Mouse (Mus musculus) kidney, embryonic 14.5 days (tissue): ENCODE results near the gene Tll1. TPM values are rescaled to one million over a fixed set of nuclear protein-coding genes. Genes with fewer than 3 reads are reported as not detected.
A peak's percentile ranks its signal among the peaks of the same experiment; 100 is the strongest.
"Not testable (repeated sequence)": the region's sequence is repeated elsewhere in the genome, so short reads cannot be mapped to it uniquely, and the experiment has no call there.

Experiments
- ATAC-seq: fragments of 200-750 bp; cut with Nextera tagmentation; 2 replicates; pipeline ENCODE4 v1.8.0; 2017; ENCODE audit warnings: moderate number of reproducible peaks, mild to moderate bottlenecking, moderate TSS enrichment, moderate library complexity; ENCODE audit not compliant: low FRiP score, low TSS enrichment
- H3K27ac ChIP-seq: fragments of 300-500 bp; sonication (generic); 2 replicates; pipeline ENCODE4 v1.5.1; 2014; ENCODE audit warnings: low read depth, mild to moderate bottlenecking, low read length, moderate library complexity, mixed read lengths
- H3K27me3 ChIP-seq: fragments of 300-500 bp; sonication (generic); 2 replicates; pipeline ENCODE4 v1.6.1; 2014; ENCODE audit warnings: mild to moderate bottlenecking, low read length; ENCODE audit not compliant: control insufficient read depth, insufficient read depth
- H3K36me3 ChIP-seq: fragments of 300-500 bp; sonication (generic); 2 replicates; pipeline ENCODE4 v1.6.1; 2014; ENCODE audit warnings: low read length, mixed read lengths; ENCODE audit not compliant: control insufficient read depth, insufficient read depth
- H3K4me1 ChIP-seq: fragments of 300-500 bp; sonication (generic); 2 replicates; pipeline ENCODE4 v1.6.1; 2014; ENCODE audit warnings: low read length, mixed read lengths; ENCODE audit not compliant: control insufficient read depth, insufficient read depth
- H3K4me2 ChIP-seq: fragments of 300-500 bp; sonication (generic); replicated peaks from 2 replicates; pipeline ENCODE4 v1.6.1; 2014; ENCODE audit warnings: low read depth, mild to moderate bottlenecking, low read length
- H3K4me3 ChIP-seq: fragments of 300-500 bp; sonication (generic); 2 replicates; pipeline ENCODE4 v1.5.1; 2014; ENCODE audit warnings: mild to moderate bottlenecking, low read length
- H3K9ac ChIP-seq: fragments of 300-500 bp; sonication (generic); 2 replicates; pipeline ENCODE4 v1.6.1; 2014; ENCODE audit warnings: low read depth, mild to moderate bottlenecking, low read length, moderate library complexity
- H3K9me3 ChIP-seq: fragments of 300-500 bp; sonication (generic); 2 replicates; pipeline ENCODE4 v1.6.1; 2016; ENCODE audit warnings: low read length; ENCODE audit not compliant: control insufficient read depth
- WGBS: fragments of 180-500 bp; shearing (Covaris S2); extraction: QIAGEN DNeasy Blood & Tissue Kit; methylation state at CpG from one replicate; pipeline ENCODE4 v1.1.7; 2014; 5-methylcytosine and 5-hydroxymethylcytosine counted together
- polyA plus RNA-seq: library from polyadenylated mRNA; unstranded; fragments of >200 nt; fragmentation: Nextera tagmentation; extraction: Ambion mirVana; gene quantifications from 2 replicates; pipeline ENCODE4 v1.2.1, GENCODE M21; 2014

The Tll1 gene
- polyA plus RNA-seq, 1 experiment from 2014 or later, result 0.50 TPM

DNA sequence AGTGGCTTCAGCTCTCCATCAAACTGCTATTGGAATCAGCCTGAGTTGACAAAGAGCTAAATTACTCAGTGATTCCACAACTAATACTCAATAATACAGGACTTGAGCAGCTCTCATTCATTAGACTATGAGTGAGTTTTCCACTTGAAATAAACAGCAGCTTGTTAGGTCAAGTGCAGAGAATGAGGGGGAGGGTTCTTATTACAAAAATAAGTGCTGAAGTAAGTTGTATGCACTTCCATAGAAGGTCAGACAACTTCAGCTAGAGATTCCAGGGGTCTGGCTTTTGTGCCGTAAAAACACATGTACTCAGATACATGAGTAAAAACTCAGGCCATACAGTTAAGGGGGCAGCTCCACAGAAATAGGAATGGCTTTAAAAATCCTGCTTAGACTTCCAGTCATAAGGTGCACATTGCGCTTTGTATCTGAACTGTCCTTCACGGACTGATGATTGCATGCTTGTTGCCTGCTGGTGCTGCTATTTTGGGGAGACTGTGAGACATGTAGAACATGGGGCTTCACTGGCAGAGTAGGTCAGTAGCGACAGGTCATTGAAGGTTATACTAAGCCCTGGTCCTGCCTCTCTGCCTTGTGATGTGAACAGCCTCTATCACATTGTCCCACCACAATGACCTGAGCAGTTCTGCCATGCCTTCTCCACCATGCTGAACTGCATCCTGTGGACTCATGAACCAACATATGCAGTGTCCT is 175.2 kb downstream of the Tll1 start:
- Histone ChIP-seq H3K4me3 (no peak overlapping the region), H3K9ac (no peak overlapping the region), H3K27me3 (no peaks in the 10 kb centered on the region), H3K36me3 (no peaks in the 10 kb centered on the region), H3K27ac (no peak overlapping the region), H3K4me1 (no peaks in the 10 kb centered on the region), H3K4me2 (no peak overlapping the region), H3K9me3 (no peaks in the 10 kb centered on the region)
- ATAC-seq, result no peak
- WGBS, result 87% methylated on average over 4 of the region's 4 CpGs

DNA sequence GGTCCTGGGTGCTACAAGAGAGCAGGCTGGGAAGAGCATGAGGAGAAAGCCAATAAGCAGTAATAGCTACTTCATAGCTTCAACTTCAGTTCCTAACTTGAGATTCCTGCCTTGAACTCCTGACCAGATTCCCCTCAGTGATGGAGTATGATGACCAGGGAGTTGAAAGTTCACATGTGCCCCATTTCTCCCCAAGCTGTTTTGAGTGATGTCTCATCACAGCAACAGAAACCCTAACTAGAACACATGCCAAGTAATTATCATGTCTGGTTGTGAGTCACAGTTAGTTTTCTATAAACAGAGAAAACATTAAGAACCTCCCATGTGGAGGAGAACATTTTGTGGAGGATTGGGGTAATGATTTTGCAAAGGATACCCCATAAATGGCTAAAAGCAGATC is 176.0 kb downstream of the Tll1 start:
- Histone ChIP-seq H3K9ac (no peak overlapping the region), H3K27me3 (no peaks in the 10 kb centered on the region), H3K4me1 (no peaks in the 10 kb centered on the region), H3K36me3 (no peaks in the 10 kb centered on the region), H3K4me2 (no peak overlapping the region), H3K4me3 (no peak overlapping the region), H3K9me3 (no peaks in the 10 kb centered on the region), H3K27ac (no peak overlapping the region)
- no peak for ATAC-seq

DNA sequence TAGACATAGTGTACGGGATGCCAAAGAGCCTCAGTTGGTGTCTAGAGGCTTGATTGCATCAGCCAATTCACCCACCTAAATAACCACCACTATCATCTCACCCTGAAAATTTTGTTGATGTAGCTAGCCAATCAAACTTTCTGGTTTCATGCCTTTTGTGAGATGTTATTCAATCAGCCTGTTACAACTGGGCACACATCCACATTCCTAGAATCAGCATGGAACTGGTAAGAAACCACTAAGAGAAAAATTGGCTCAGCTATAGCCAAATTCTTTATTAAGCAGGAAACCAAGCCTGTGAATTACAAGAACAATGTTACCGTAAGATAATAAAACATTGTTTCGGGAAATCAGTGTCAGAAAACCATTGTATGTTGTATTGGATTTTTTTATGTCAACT is 176.5 kb downstream of the Tll1 start:
- no peaks in the 10 kb centered on the region for H3K36me3 ChIP-seq
- no peaks in the 10 kb centered on the region for H3K9me3 ChIP-seq
- no peaks in the 10 kb centered on the region for H3K27me3 ChIP-seq
- H3K27ac ChIP-seq, result no peak overlapping the region
- WGBS, result 87% methylated on average over 3 of the region's 3 CpGs
- no peaks in the 10 kb centered on the region for H3K4me1 ChIP-seq
- H3K4me2 ChIP-seq, result no peak overlapping the region
- no peak overlapping the region for H3K4me3 ChIP-seq
- ATAC-seq, result no peak
- no peak overlapping the region for H3K9ac ChIP-seq

DNA sequence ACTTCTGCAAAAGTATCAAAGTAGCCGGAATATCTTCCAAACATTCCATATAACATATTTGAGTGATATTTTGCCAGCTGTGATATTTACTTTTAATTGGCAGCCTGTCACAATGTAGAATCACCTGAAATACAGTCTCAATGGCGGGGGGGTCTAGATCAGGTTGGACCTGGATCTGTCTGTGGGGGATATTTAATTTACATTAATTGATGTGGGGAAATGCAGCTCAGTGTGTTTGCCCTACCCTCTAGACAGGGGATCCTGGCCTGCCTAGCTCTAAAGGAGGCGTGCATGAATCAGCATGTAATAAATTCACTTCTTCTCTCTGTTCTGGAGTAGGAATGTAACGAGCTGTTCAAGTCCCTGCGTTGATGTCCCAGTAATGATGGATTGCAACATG is 181.7 kb downstream of the Tll1 start:
- no peaks in the 10 kb centered on the region for H3K27me3 ChIP-seq
- no peak overlapping the region for H3K4me3 ChIP-seq
- no peaks in the 10 kb centered on the region for H3K36me3 ChIP-seq
- no peaks in the 10 kb centered on the region for H3K4me1 ChIP-seq
- H3K4me2 ChIP-seq, result no peak overlapping the region
- H3K9me3 ChIP-seq, result no peaks in the 10 kb centered on the region
- no peak for ATAC-seq
- 70% methylated on average over 5 of the region's 5 CpGs for WGBS
- H3K27ac ChIP-seq, result no peak overlapping the region
- H3K9ac ChIP-seq, result no peak overlapping the region

DNA sequence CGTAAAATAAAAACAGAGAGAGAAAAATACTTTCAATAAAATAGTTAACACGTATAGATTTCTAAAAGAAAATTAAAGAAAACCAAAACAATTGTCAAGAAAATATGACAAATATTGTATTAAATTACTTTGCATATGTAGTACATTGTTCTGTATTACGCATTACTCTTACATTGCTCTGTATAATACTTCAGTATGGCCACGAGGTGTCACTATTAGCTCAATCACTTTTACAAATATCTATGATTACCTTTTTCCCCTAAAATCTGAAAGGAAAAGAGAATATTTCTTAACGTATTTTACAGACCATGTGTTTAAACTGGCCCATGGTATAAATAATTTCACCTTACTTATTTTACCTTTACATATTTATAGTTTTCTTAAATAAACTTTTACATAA is 182.5 kb downstream of the Tll1 start:
- no peak for ATAC-seq
- H3K4me3 ChIP-seq, result no peak overlapping the region
- WGBS, result 33% methylated on average over 5 of the region's 5 CpGs
- no peaks in the 10 kb centered on the region for H3K4me1 ChIP-seq
- H3K9me3 ChIP-seq, result no peaks in the 10 kb centered on the region
- H3K9ac ChIP-seq, result no peak overlapping the region
- H3K27ac ChIP-seq, result no peak overlapping the region
- no peaks in the 10 kb centered on the region for H3K27me3 ChIP-seq
- no peaks in the 10 kb centered on the region for H3K36me3 ChIP-seq
- no peak overlapping the region for H3K4me2 ChIP-seq

DNA sequence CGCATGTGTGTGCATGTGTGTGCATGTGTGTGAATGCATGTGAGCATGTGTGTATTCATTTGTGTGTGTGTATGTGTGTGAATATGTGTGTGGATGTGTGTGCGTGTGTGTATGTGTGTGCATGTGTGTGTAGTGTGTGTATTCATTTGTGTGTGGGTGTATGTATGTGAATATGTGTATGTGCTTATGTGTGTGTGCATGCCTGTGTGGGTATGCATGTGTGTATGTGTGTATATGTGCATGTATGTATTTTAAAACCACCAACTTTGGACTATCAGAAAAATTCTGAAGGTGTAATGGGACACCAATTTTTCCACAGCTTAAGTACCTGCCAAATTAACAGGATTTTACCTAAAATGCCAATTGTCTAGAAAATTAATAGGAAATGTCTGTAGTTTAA is 183.0 kb downstream of the Tll1 start:
- ATAC-seq, result no peak
- Histone ChIP-seq H3K36me3 (no peaks in the 10 kb centered on the region), H3K9ac (no peak overlapping the region), H3K27ac (no peak overlapping the region), H3K9me3 (no peaks in the 10 kb centered on the region), H3K4me2 (no peak overlapping the region), H3K4me3 (no peak overlapping the region), H3K27me3 (no peaks in the 10 kb centered on the region), H3K4me1 (no peaks in the 10 kb centered on the region)
- 95% methylated on average over 2 of the region's 2 CpGs for WGBS

DNA sequence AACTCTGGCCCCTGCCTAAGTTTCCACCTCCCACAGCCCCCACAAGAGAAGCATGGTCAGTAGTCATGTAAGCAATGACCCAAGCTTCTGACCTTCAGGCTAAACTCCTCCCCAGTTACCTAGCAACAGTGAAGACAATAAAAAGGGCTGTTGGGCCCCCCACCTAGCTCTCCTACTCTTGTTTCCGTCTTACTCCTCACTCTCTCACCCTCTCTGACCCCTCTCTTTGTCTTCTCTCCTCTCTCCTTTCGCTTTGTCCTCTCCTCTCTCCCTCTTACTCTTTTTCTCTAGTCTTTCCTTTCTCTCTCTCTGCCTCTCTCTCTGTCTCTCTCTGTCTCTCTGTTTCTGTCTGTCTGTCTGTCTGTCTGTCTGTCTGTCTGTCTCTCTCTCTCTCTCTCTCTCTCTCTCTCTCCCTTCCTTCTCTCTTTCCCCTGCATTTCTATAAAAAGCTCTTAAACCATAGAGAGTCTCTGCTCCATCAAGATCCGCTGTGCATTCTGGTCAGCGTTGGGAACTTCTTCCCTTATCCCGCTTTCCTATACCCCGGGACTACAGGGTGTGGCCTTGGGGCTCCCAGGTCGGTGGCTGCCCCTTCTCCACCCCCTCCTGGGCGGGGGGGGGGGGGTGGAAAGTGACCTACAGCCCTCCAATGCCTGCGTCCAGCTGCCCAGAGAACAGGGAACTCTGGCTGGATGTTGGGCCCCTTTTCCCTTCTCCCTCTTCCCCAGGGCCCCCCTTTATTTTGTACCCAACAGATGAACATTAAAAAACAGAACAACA is 235.3 kb downstream of the Tll1 start:
- not testable (repeated sequence) for H3K4me3 ChIP-seq, H3K9me3 ChIP-seq, H3K9ac ChIP-seq, H3K27ac ChIP-seq, H3K4me1 ChIP-seq, H3K27me3 ChIP-seq, H3K36me3 ChIP-seq, H3K4me2 ChIP-seq
- WGBS, result 25% methylated on average over 9 of the region's 9 CpGs
- ATAC-seq, result peak; percentile 95
